In genomic region chr19:4729186-4729585, GRCm38 (mm10) we compare ENCODE assay signal across 33 mouse cellular contexts. TPM values are rescaled to one million over a fixed set of nuclear protein-coding genes. Genes with fewer than 3 reads are reported as not detected.
"Had no signal": no experiment of that assay in that cellular context is flagged by ENCODE, and none has a peak within 500 bp of the region (broad histone marks: within the 10 kb centered on the region; RNA-seq: fewer than 3 reads in every experiment).

No protein-coding gene starts in this region.

- H3K27me3 ChIP-seq: embryonic facial prominence, embryonic 12.5 days; embryonic facial prominence, embryonic 13.5 days; embryonic facial prominence, embryonic 15.5 days; forebrain, embryonic 12.5 days; forebrain, embryonic 13.5 days; forebrain, embryonic 15.5 days had no signal

- H3K27ac ChIP-seq: embryonic facial prominence, embryonic 10.5 days; embryonic facial prominence, embryonic 12.5 days; embryonic facial prominence, embryonic 13.5 days; embryonic facial prominence, embryonic 15.5 days; forebrain, embryonic 10.5 days; forebrain, embryonic 12.5 days; forebrain, embryonic 13.5 days; forebrain, embryonic 15.5 days; gastrocnemius, adult 2 months; heart, adult 2 months had no signal

- H3K4me1 ChIP-seq: embryonic facial prominence, embryonic 10.5 days; embryonic facial prominence, embryonic 12.5 days; embryonic facial prominence, embryonic 13.5 days; embryonic facial prominence, embryonic 15.5 days; forebrain, embryonic 10.5 days; forebrain, embryonic 12.5 days; forebrain, embryonic 13.5 days; forebrain, embryonic 15.5 days had no signal

- DNase-seq: cerebellum, adult 2 months; cerebellum, adult 8-10 months; cerebellum, adult 9-10 months; cerebellum, adult 9-11 months; cerebellum, postnatal 10 days; cerebellum, postnatal 14 days; cerebellum, postnatal 25 days; cerebellum, postnatal 36 days; embryo, embryonic 11 days; forebrain, postnatal 0 days; gastrocnemius, adult 2 months; gastrocnemius, postnatal 10 days; gastrocnemius, postnatal 14 days; gastrocnemius, postnatal 25 days; gastrocnemius, postnatal 36 days; heart, adult 11 months; heart, adult 18-20 months; heart, adult 2 months had no signal

- H3K4me2 ChIP-seq: embryonic facial prominence, embryonic 12.5 days; embryonic facial prominence, embryonic 13.5 days; embryonic facial prominence, embryonic 15.5 days; forebrain, embryonic 12.5 days; forebrain, embryonic 13.5 days; forebrain, embryonic 15.5 days had no signal

- H3K4me3 ChIP-seq: embryonic facial prominence, embryonic 10.5 days; embryonic facial prominence, embryonic 12.5 days; embryonic facial prominence, embryonic 13.5 days; embryonic facial prominence, embryonic 15.5 days; erythroblast, embryonic 14.5 days; forebrain, embryonic 10.5 days; forebrain, embryonic 12.5 days; forebrain, embryonic 13.5 days; forebrain, embryonic 15.5 days; gastrocnemius, adult 2 months; heart, adult 2 months had no signal

- ATAC-seq: forebrain, embryonic 13.5 days; forebrain, embryonic 14.5 days; forebrain, embryonic 15.5 days; forebrain, embryonic 16.5 days; forebrain, postnatal 0 days had no signal

- H3K9ac ChIP-seq: embryonic facial prominence, embryonic 12.5 days; embryonic facial prominence, embryonic 13.5 days; embryonic facial prominence, embryonic 15.5 days; forebrain, embryonic 12.5 days; forebrain, embryonic 13.5 days; forebrain, embryonic 15.5 days; forebrain, postnatal 0 days had no signal

- H3K9me3 ChIP-seq: embryonic facial prominence, embryonic 10.5 days; embryonic facial prominence, embryonic 12.5 days; embryonic facial prominence, embryonic 13.5 days; embryonic facial prominence, embryonic 15.5 days; forebrain, embryonic 10.5 days; forebrain, embryonic 12.5 days; forebrain, embryonic 13.5 days; forebrain, embryonic 15.5 days had no signal

- H3K36me3 ChIP-seq: embryonic facial prominence, embryonic 12.5 days; embryonic facial prominence, embryonic 15.5 days had no signal

RNA-seq across cellular contexts. Expression of gene Sptbn2, which starts 18.2 kb away (rescaled TPM):
- total RNA-seq: granulocyte monocyte progenitor cell, adult 5-6 weeks had no signal
- polyA plus RNA-seq: erythroblast, embryonic 14.5 days had no signal

RNA-seq across cellular contexts. Expression of gene Gm960, which starts 30.7 kb away (rescaled TPM):
- total RNA-seq: common myeloid progenitor, adult 5-6 weeks; gastrocnemius, adult 8-10 months; gastrocnemius, postnatal 25 days; gastrocnemius, postnatal 4 days; granulocyte monocyte progenitor cell, adult 5-6 weeks; heart, adult 18-20 months; heart, adult 2 months had no signal
- polyA plus RNA-seq: heart, adult 2 months had no signal
